Mouse (Mus musculus) neural tube, embryonic 15.5 days (tissue): ENCODE results near the gene 4933424G06Rik. TPM values are rescaled to one million over a fixed set of nuclear protein-coding genes. Genes with fewer than 3 reads are reported as not detected.

Source experiments
- ATAC-seq: fragments of 200-750 bp; cut with Nextera tagmentation; 2 replicates; pipeline ENCODE4 v1.8.0; 2017; ENCODE audit warnings: mild to moderate bottlenecking, moderate TSS enrichment, moderate library complexity; ENCODE audit not compliant: low FRiP score
- H3K27ac ChIP-seq: fragments of 300-500 bp; sonication (generic); replicated peaks from 2 replicates; pipeline ENCODE4 v1.5.1; 2015; ENCODE audit warnings: mild to moderate bottlenecking, inconsistent platforms
- H3K27me3 ChIP-seq: fragments of 300-500 bp; sonication (generic); replicated peaks from 2 replicates; pipeline ENCODE4 v1.6.1; 2015; ENCODE audit warnings: inconsistent platforms
- H3K36me3 ChIP-seq: fragments of 300-500 bp; sonication (generic); 2 replicates; pipeline ENCODE4 v1.6.1; 2015; ENCODE audit warnings: inconsistent platforms
- H3K4me1 ChIP-seq: fragments of 300-500 bp; sonication (generic); 2 replicates; pipeline ENCODE4 v1.6.1; 2015; ENCODE audit warnings: inconsistent platforms
- H3K4me2 ChIP-seq: fragments of 300-500 bp; sonication (generic); 2 replicates; pipeline ENCODE4 v1.6.1; 2015; ENCODE audit warnings: inconsistent platforms, mild to moderate bottlenecking, moderate library complexity
- H3K4me3 ChIP-seq: fragments of 300-500 bp; sonication (generic); replicated peaks from 2 replicates; pipeline ENCODE4 v1.5.1; 2015; ENCODE audit warnings: mild to moderate bottlenecking, inconsistent platforms
- H3K9ac ChIP-seq: fragments of 300-500 bp; sonication (generic); replicated peaks from 2 replicates; pipeline ENCODE4 v1.6.1; 2015; ENCODE audit warnings: mild to moderate bottlenecking, inconsistent platforms
- H3K9me3 ChIP-seq: fragments of 300-500 bp; sonication (generic); replicated peaks from 2 replicates; pipeline ENCODE4 v1.6.1; 2016; ENCODE audit warnings: inconsistent platforms
- WGBS: fragments of 180-500 bp; shearing (Covaris S2); methylation state at CpG from one replicate; pipeline ENCODE4 v1.1.7; 2015; ENCODE audit warnings: mixed read lengths; 5-methylcytosine and 5-hydroxymethylcytosine counted together
- polyA plus RNA-seq: library from polyadenylated mRNA; unstranded; fragments of >200 nt; fragmentation: Nextera tagmentation; extraction: Ambion mirVana; gene quantifications from 2 replicates; pipeline ENCODE4 v1.2.1, GENCODE M21; 2015

4933424G06Rik gene
- polyA plus RNA-seq, 1 experiment from 2014 or later = 0.32 TPM

GRCm38 (mm10) chr1:36683810-36684467 is 26.0 kb upstream of the 4933424G06Rik start:
- Histone ChIP-seq H3K4me3 (no peak overlapping the region), H3K9me3 (no peaks in the 10 kb centered on the region), H3K36me3 (no peaks in the 10 kb centered on the region), H3K4me1 (0 out of 2 replicates have a peak, but pooled peaks cover 2% of the 10 kb centered on the region), H3K27me3 (no peaks in the 10 kb centered on the region), H3K9ac (no peak overlapping the region), H3K27ac (no peak overlapping the region), H3K4me2 (no peak overlapping the region)
- 10% methylated on average over 13 of the region's 13 CpGs for WGBS
- peak; percentile 75 for ATAC-seq

GRCm38 (mm10) chr1:36690671-36691235 is 19.2 kb upstream of the 4933424G06Rik start:
- Histone ChIP-seq H3K36me3 (peaks cover 13% of the 10 kb centered on the region), H3K4me1 (peaks cover 13% of the 10 kb centered on the region), H3K4me3 (peak overlapping the region; percentile 68), H3K9ac (peak overlapping the region; percentile 34; the same call in 1 of the 2 replicates), H3K27ac (peak overlapping the region; percentile 71), H3K9me3 (no peaks in the 10 kb centered on the region), H3K27me3 (no peaks in the 10 kb centered on the region), H3K4me2 (peak overlapping the region; percentile 76)
- WGBS = 64% methylated on average over 11 of the region's 11 CpGs
- ATAC-seq = peak; percentile 35

GRCm38 (mm10) chr1:36691271-36692155 is 18.4 kb upstream of the 4933424G06Rik start, which contains the start of gene Cox5b:
Gene Cox5b, plus strand, starts transcription at chr1:36691449.
- Histone ChIP-seq H3K4me2 (peak within 1 kb of the TSS; percentile 76), H3K36me3 (peaks cover 13% of the 10 kb centered on the region), H3K27me3 (no peaks in the 10 kb centered on the region), H3K9me3 (no peaks in the 10 kb centered on the region), H3K9ac (peak within 1 kb of the TSS; percentile 82), H3K4me1 (peaks cover 13% of the 10 kb centered on the region), H3K27ac (peak within 1 kb of the TSS; percentile 71), H3K4me3 (peak within 1 kb of the TSS; percentile 68)
- ATAC-seq = peak; percentile 96
- 1% methylated on average over 68 of the region's 68 CpGs for WGBS

- H3K4me1 ChIP-seq = peaks cover 15% of the 10 kb centered on the region
- no peak overlapping the region for H3K9ac ChIP-seq
- H3K4me2 ChIP-seq = no peak overlapping the region
- 91% methylated on average over 6 of the region's 6 CpGs for WGBS
- ATAC-seq = no peak
- peaks cover 27% of the 10 kb centered on the region for H3K36me3 ChIP-seq
- no peaks in the 10 kb centered on the region for H3K9me3 ChIP-seq
- H3K27me3 ChIP-seq = no peaks in the 10 kb centered on the region
- H3K27ac ChIP-seq = no peak overlapping the region
- H3K4me3 ChIP-seq = no peak overlapping the region
Observed at GRCm38 (mm10) chr1:36694871-36695270, 15.1 kb upstream of the 4933424G06Rik start.

- Histone ChIP-seq H3K9me3 (no peaks in the 10 kb centered on the region), H3K27me3 (no peaks in the 10 kb centered on the region), H3K9ac (no peak overlapping the region), H3K27ac (no peak overlapping the region), H3K4me1 (peaks cover 11% of the 10 kb centered on the region), H3K4me3 (no peak overlapping the region), H3K4me2 (no peak overlapping the region), H3K36me3 (peaks cover 42% of the 10 kb centered on the region)
- ATAC-seq = no peak
- 78% methylated on average over 6 of the region's 6 CpGs for WGBS
Observed at GRCm38 (mm10) chr1:36696411-36696810, 13.5 kb upstream of the 4933424G06Rik start.

GRCm38 (mm10) chr1:36697030-36697429 is 12.9 kb upstream of the 4933424G06Rik start:
- Histone ChIP-seq H3K9ac (no peak overlapping the region), H3K27me3 (no peaks in the 10 kb centered on the region), H3K4me2 (no peak overlapping the region), H3K36me3 (peaks cover 47% of the 10 kb centered on the region), H3K4me3 (no peak overlapping the region), H3K27ac (no peak overlapping the region), H3K4me1 (peaks cover 9% of the 10 kb centered on the region), H3K9me3 (no peaks in the 10 kb centered on the region)
- no peak for ATAC-seq
- WGBS = 72% methylated on average over 5 of the region's 5 CpGs

GRCm38 (mm10) chr1:36707166-36707565 is 2.8 kb upstream of the 4933424G06Rik start:
- Histone ChIP-seq H3K4me3 (no peak overlapping the region), H3K9me3 (no peaks in the 10 kb centered on the region), H3K4me1 (peaks cover 32% of the 10 kb centered on the region), H3K27ac (no peak overlapping the region), H3K27me3 (no peaks in the 10 kb centered on the region), H3K9ac (no peak overlapping the region), H3K36me3 (peaks cover 46% of the 10 kb centered on the region), H3K4me2 (no peak overlapping the region)
- no peak for ATAC-seq
- WGBS = 84% methylated on average over 2 of the region's 2 CpGs

- Histone ChIP-seq H3K4me1 (peaks cover 32% of the 10 kb centered on the region), H3K4me2 (peak overlapping the region; percentile 84), H3K9me3 (no peaks in the 10 kb centered on the region), H3K27ac (no peak overlapping the region), H3K9ac (peak overlapping the region; percentile 92; the same call in 1 of the 2 replicates), H3K36me3 (peaks cover 40% of the 10 kb centered on the region), H3K27me3 (no peaks in the 10 kb centered on the region), H3K4me3 (peak overlapping the region; percentile 78; the same call in 1 of the 2 replicates)
- ATAC-seq = no peak
- 70% methylated on average over 3 of the region's 3 CpGs for WGBS
Observed at GRCm38 (mm10) chr1:36707797-36708196, 2.2 kb upstream of the 4933424G06Rik start.

- no peaks in the 10 kb centered on the region for H3K27me3 ChIP-seq
- no peak for ATAC-seq
- WGBS = 88% methylated on average over 1 of the region's 1 CpGs
- H3K4me3 ChIP-seq = peak overlapping the region; percentile 78
- peaks cover 32% of the 10 kb centered on the region for H3K4me1 ChIP-seq
- H3K4me2 ChIP-seq = peak overlapping the region; percentile 84
- peaks cover 32% of the 10 kb centered on the region for H3K36me3 ChIP-seq
- no peaks in the 10 kb centered on the region for H3K9me3 ChIP-seq
- peak overlapping the region; percentile 92 for H3K9ac ChIP-seq
- no peak overlapping the region for H3K27ac ChIP-seq
Observed at GRCm38 (mm10) chr1:36708626-36709025, 1.3 kb upstream of the 4933424G06Rik start.

- peak; percentile 64 for ATAC-seq
- under 1% methylated on average over 33 of the region's 33 CpGs for WGBS
- Histone ChIP-seq H3K27ac (peak overlapping the region; percentile 91), H3K9ac (peak overlapping the region; percentile 92), H3K4me3 (peak overlapping the region; percentile 78), H3K4me2 (peak overlapping the region; percentile 84), H3K9me3 (no peaks in the 10 kb centered on the region), H3K36me3 (peaks cover 27% of the 10 kb centered on the region), H3K4me1 (peaks cover 32% of the 10 kb centered on the region), H3K27me3 (no peaks in the 10 kb centered on the region)
Observed at GRCm38 (mm10) chr1:36709055-36709853, 695 bp upstream of the 4933424G06Rik start.

- H3K9ac ChIP-seq = no peak overlapping the region
- H3K36me3 ChIP-seq = peaks cover 9% of the 10 kb centered on the region
- no peaks in the 10 kb centered on the region for H3K27me3 ChIP-seq
- 94% methylated on average over 2 of the region's 2 CpGs for whole genome bisulfite sequencing
- H3K9me3 ChIP-seq = no peaks in the 10 kb centered on the region
- no peak overlapping the region for H3K4me2 ChIP-seq
- ATAC-seq = no peak
- H3K4me1 ChIP-seq = peaks cover 32% of the 10 kb centered on the region
- H3K27ac ChIP-seq = no peak overlapping the region
- no peak overlapping the region for H3K4me3 ChIP-seq
Observed at GRCm38 (mm10) chr1:36711104-36711503, 1.2 kb downstream of the 4933424G06Rik start.
